Mouse (Mus musculus) spleen, adult 2 months (tissue): ENCODE measurements around the gene Dgka.

ENCODE experiments used
- CTCF ChIP-seq: fragments of 200-500 bp; IDR thresholded peaks from 2 replicates; pipeline ENCODE4 v1.5.1; 2011; ENCODE audit warnings: mild to moderate bottlenecking, inconsistent platforms; ENCODE audit not compliant: insufficient read depth, insufficient read length, insufficient replicate concordance; ENCODE audit errors: extremely low read depth
- POLR2A ChIP-seq: fragments of 200-500 bp; IDR thresholded peaks from 2 replicates; pipeline ENCODE4 v1.6.1; 2011; ENCODE audit warnings: low read depth, low read length, inconsistent platforms

DNA sequence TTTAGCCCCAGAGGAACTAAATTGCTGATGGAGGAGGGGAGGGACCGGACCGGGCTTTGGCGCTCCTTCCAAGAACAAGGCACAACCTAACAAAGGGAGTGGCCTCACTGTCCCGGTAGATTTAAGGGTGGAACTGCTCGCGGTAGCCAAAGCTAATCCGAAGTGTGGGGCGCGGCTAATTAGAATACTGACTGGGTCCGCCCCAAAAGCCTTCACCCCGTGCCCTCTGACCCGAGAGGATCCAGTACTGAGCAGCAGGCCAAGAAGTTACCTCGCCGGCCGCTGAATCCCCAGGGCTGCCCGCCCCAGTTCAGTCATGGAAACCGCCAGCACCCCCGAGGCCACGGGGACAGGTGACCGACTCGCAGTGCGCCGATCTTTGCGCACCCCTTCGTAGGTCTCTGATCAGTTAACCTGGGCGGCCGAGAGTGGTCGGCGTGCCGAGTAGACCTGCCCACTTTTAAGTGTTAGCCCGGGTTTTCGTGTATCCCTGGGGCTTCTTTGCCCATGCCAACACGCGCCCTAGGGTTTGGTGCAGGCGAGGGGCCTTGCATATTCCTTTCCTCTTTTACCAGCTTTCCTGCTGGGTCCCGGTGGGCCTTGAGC, 3.1 kb upstream of the Dgka start, which contains the start of gene Pym1:
- TF ChIP-seq CTCF (no peak), POLR2A (peak; percentile 74)
